Mouse (Mus musculus) macrophage (primary cell): Measurements from ENCODE around the gene Cacng2. TPM values are rescaled to one million over a fixed set of nuclear protein-coding genes. Genes with fewer than 3 reads are reported as not detected.

Experiments
- H3K27ac ChIP-seq: fragments of 350-480 bp; formaldehyde crosslinking; 2 replicates; pipeline ENCODE4 v1.9.0; 2021
- H3K36me3 ChIP-seq: fragments of 350-480 bp; formaldehyde crosslinking; 2 replicates; pipeline ENCODE4 v1.9.0; 2021; ENCODE audit errors: inconsistent target
- H3K4me3 ChIP-seq: fragments of 350-480 bp; formaldehyde crosslinking; 2 replicates; pipeline ENCODE4 v1.9.0; 2021; ENCODE audit errors: inconsistent target
- H3K79me2 ChIP-seq: fragments of 350-480 bp; formaldehyde crosslinking; 2 replicates; pipeline ENCODE4 v1.9.0; 2021; ENCODE audit errors: inconsistent target
- WGBS: methylation state at CpG from one replicate; pipeline ENCODE4 v1.1.7; 2026; ENCODE audit warnings: inconsistent platforms; ENCODE audit not compliant: missing documents; 5-methylcytosine and 5-hydroxymethylcytosine counted together
- polyA plus RNA-seq: library from polyadenylated mRNA; stranded (reverse); fragments of 250-400 nt; gene quantifications from 3 replicates; pipeline ENCODE4 v1.2.4, GENCODE M21; 2018; ENCODE audit warnings: inconsistent platforms
- total RNA-seq, 78 experiments: library from RNA; depleted of rRNA; stranded (reverse); fragments of 250-400 nt; gene quantifications; 1 replicate in 9 of 78; 2 replicates in 24 of 78; 3 replicates in 43 of 78; 4 replicates in 2 of 78; pipeline ENCODE4 v1.2.4; 2018; ENCODE audit warnings: inconsistent platforms in 56 of 78

Cacng2 gene
- not detected for total RNA-seq (2018; cell fraction: chromatin; rRNA removed)
- total RNA-seq (2018; cell fraction: cytosol; rRNA removed), result not detected
- total RNA-seq (2018; cell fraction: nucleus; rRNA removed), result not detected
- polyA plus RNA-seq, result not detected in 3 replicates

DNA sequence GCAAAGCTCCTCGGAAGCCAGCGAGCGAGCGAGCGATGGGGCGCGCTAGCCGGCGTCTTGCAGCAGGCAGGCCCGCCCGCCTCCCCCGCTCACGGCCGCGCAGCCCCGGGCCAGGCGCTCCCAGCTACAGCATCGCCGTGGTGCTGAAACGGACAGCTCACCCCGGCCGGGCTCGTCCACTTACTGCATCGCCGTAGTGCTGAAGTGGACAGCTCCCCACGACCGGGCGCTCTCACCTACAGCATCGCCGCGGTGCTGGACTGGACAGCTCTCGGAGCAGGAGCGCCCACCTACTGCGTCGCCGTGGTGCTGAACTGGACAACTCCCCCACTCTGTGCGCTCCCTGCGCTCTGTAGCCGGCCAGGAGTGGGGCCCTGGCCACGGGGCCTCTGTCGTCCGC is at the start of gene Cacng2:
Cacng2 (minus strand) TSS at position 325 of the 400 bp plus-strand sequence.
- 2% methylated on average over 26 of the region's 42 CpGs for WGBS
- H3K4me3 ChIP-seq, result no peak within 1 kb of the TSS
- no peaks in the 10 kb centered on the region for H3K36me3 ChIP-seq

DNA sequence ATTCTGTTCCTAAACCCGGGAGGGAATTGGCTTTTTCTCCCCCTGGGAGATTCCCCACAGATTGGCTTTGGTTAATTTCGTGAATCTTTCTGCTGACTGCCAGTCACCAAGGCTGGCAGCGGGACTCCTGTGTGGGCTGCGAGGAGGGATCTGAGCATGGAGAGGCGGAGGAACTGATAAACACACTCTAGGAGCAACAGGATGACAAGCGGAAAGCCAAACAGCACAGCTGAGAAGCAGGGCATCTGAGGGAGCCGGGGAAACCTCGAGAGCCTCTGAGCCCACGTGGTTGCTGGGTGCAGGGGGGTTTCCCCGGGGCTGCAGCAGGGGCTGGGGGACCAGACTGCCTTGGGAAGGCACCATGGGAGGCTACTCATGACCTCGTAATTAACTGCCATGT is 49.7 kb upstream of the Cacng2 start:
- Histone ChIP-seq H3K27ac (no peak overlapping the region), H3K79me2 (no peaks in the 10 kb centered on the region), H3K36me3 (no peaks in the 10 kb centered on the region), H3K4me3 (no peak overlapping the region)
- 93% methylated on average over 11 of the region's 11 CpGs for WGBS

More for the DNA sequence above, at the start of gene Cacng2:
- H3K27ac ChIP-seq, result no peak within 1 kb of the TSS
- H3K79me2 ChIP-seq, result no peaks in the 10 kb centered on the region

DNA sequence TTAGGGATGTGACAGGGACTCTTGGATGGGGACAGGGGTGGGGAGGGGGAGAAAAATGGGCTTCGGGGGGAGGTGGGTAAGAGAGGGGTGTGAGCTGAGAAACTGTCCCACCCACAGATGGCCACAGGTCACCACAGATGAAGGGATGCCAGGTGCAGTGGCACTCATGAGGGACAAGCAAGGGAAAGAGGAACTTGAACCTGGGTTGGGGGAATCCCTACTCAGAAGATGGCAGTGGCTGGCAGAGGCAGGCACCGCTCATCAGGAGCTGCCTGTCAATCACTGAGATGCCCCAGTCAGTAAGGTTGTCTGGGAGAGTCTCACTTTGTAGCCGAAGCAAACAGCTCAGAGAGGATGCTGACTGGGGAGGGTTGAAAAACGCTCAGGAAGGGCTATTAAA is 45.5 kb upstream of the Cacng2 start:
- no peak overlapping the region for H3K4me3 ChIP-seq
- no peaks in the 10 kb centered on the region; the same call in 1 of the 2 replicates for H3K36me3 ChIP-seq
- H3K79me2 ChIP-seq, result no peaks in the 10 kb centered on the region
- 66% methylated on average over 4 of the region's 4 CpGs for WGBS
- H3K27ac ChIP-seq, result no peak overlapping the region

DNA sequence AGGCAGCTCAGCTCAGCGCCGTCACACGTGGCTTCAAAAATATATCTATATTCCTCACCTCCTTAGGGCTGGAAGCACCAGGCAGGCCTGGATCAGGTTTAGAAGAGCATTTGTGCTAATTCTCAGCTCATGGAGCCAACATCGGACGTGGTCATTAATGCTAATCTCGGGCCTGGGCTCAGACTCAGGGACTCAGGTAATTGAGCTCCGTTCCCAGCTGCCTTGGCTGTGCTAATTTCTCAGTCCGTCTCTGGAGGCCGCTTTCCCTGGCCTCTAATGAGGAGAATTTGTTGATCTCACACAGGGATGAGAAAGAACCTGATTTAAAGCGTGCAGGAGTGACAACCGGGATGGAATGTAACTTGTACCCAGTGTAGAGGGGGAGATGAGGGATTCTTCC is 44.6 kb upstream of the Cacng2 start:
- Histone ChIP-seq H3K79me2 (no peaks in the 10 kb centered on the region), H3K36me3 (no peaks in the 10 kb centered on the region; the same call in 1 of the 2 replicates), H3K27ac (no peak overlapping the region), H3K4me3 (no peak overlapping the region)
- WGBS, result 93% methylated on average over 11 of the region's 11 CpGs

DNA sequence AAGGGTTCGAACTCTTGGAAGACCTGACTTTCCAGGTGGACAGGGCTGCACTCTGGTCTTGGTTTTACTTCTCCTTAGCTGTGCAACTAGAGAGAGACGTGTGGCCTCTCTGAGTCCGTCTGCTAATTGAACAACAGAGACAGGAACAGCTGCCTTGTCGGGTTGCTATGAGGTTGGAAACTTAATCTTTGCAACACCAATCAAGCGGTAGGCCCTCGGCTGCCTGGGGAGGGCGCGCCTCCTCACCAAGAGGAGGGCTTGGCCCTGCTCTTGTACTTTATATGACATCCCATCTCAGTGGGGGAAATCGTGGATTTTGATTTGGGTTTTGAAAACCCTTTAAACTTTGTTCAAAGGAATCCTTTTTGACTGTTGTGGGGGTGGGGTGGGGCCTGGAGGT is 42.1 kb upstream of the Cacng2 start:
- no peak overlapping the region for H3K4me3 ChIP-seq
- no peak overlapping the region for H3K27ac ChIP-seq
- 82% methylated on average over 8 of the region's 9 CpGs for WGBS
- H3K36me3 ChIP-seq, result no peaks in the 10 kb centered on the region; the same call in 1 of the 2 replicates
- H3K79me2 ChIP-seq, result no peaks in the 10 kb centered on the region

DNA sequence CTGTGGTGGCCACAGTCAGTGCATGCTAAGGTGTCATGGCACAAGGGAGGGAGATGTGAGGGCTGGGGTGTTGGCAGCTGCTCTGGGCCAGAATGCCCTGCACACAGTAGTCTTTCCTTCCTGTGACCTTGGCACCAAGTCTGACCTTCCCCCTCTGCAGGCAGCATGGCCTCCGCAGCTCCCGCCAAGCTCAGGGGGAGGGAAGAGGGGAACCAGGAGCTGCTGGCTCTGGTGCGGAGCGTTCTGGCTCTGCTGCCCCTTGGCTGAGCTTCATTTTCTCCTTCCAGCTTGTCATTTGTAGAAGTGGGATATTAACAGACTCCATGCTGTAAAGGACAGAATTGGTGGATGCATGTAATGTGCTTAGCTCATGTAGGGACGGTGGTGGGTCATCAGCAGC is 38.5 kb upstream of the Cacng2 start:
- no peak overlapping the region for H3K4me3 ChIP-seq
- no peak overlapping the region for H3K27ac ChIP-seq
- H3K36me3 ChIP-seq, result no peaks in the 10 kb centered on the region; the same call in 1 of the 2 replicates
- 96% methylated on average over 5 of the region's 5 CpGs for WGBS
- H3K79me2 ChIP-seq, result no peaks in the 10 kb centered on the region

DNA sequence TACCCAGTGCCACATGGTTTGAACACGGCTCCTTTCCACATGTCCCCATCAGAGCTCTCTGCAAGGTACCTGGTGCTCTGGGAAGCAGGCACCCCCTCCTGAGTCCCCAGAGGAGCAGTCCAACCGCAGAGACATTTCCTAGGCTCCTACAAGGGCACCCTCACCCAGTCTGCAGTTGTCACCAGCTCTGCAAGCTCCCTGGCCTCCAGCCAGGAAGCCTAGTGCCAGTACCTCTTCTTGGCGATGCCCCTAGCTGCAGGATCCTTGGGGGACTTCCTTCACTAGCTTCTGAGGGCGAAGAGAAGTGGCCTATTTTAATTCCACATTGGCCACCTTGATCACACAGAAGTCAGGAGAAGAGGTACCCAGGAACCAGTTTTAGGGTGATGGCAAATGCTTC is 38.0 kb upstream of the Cacng2 start:
- 47% methylated on average over 4 of the region's 4 CpGs for WGBS
- no peak overlapping the region for H3K27ac ChIP-seq
- no peak overlapping the region for H3K4me3 ChIP-seq
- no peaks in the 10 kb centered on the region; the same call in 1 of the 2 replicates for H3K36me3 ChIP-seq
- H3K79me2 ChIP-seq, result no peaks in the 10 kb centered on the region

DNA sequence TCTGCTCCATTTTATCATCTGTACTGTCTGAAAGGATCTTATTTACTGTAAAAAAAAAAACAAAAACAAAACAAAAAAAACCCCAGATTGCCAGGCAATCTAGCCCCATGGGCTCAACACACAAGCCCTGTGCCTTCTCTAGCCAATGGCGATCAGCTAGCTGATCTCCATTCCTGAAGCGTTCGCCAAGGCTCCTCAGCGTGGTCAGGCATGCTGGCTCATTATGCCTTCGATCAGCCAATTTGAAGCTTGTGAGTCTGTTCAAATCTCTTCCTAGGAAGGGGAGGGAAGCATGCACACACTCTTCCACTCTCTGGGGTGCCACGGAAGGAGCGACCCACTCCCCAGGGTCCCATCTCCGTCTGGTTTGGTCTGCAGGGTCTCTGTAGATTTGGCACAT is 37.5 kb upstream of the Cacng2 start:
- WGBS, result 77% methylated on average over 8 of the region's 8 CpGs
- no peak overlapping the region for H3K27ac ChIP-seq
- no peak overlapping the region for H3K4me3 ChIP-seq
- H3K79me2 ChIP-seq, result no peaks in the 10 kb centered on the region
- H3K36me3 ChIP-seq, result no peaks in the 10 kb centered on the region

DNA sequence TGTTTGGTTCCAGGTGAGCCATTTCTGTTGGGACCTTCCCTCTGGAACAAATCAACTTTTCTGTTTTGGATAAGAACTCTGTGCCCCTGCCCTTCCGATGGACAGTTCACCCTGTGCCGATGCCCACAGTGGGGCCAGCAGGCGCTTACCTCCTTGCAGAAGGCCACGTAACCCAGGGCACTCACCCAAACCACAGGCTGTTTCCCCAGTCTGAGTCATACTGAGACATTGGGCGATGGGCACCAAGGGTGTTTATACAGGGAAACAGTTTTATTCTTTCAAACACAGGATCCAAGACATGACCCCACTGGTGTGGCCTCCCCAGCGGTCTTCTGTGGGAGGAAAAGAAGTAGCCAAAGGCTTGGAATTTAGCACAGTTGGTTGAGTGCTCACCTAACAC is 35.6 kb upstream of the Cacng2 start:
- H3K79me2 ChIP-seq, result no peaks in the 10 kb centered on the region
- no peak overlapping the region for H3K27ac ChIP-seq
- H3K36me3 ChIP-seq, result no peaks in the 10 kb centered on the region
- H3K4me3 ChIP-seq, result no peak overlapping the region
- 40% methylated on average over 6 of the region's 6 CpGs for WGBS

DNA sequence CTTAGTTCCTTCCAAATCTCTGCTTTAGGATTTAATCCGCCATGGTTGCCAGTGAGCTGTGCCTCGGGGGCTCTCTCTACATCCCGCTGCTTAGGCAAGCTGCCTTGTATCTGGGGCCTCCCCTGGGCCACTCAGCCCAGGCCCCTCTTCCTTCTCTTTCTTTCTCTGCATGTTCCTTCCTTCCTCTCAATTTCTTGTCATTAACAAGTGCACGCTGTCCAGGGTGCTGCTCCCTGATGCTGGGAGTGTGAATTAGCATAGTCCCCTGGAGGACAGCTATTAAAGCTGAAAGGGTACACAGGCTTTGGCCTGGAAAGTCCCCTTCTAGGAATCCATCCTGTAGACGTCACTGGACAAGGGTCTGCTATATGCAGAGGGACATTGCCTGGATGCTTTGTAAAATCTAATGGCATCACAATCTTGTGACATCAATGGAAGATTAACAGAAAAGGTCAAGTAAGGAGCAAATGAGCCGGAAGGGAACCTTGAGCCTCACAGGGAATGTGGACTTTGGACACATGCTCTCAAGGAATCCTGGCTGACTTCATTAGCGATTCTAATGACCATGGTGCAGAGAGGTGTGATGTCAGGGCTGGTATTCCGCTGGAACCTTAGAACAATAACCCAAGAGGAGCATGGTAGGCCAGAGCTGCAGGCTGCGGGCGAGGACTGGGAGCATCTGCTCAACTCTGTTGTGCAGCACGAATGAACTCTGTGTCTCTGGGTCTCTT is 33.4 kb upstream of the Cacng2 start:
- Histone ChIP-seq H3K4me3 (no peak overlapping the region), H3K79me2 (no peaks in the 10 kb centered on the region), H3K36me3 (no peaks in the 10 kb centered on the region), H3K27ac (no peak overlapping the region)
- 61% methylated on average over 10 of the region's 11 CpGs for WGBS

DNA sequence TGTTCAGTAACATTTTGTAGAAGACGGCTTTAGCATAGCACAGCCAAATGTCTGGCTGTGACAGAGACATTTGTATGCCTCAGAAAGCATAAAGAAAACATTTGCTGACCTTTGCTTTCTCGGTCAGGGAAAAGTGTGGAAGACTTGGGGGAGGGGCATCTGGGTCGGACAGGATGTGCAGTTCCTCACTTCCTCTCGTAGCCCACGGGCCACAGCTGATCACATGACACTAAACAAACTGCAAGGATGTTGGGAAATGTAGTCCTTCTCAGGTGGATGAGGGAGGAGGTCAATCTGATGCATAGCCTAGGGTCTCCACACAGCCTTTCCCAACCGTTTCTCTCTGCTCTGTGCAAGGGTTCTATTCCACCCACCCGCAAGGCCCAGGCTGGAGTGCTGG is 28.7 kb upstream of the Cacng2 start:
- Histone ChIP-seq H3K27ac (no peak overlapping the region), H3K79me2 (no peaks in the 10 kb centered on the region), H3K4me3 (no peak overlapping the region), H3K36me3 (no peaks in the 10 kb centered on the region)
- 65% methylated on average over 7 of the region's 7 CpGs for WGBS

DNA sequence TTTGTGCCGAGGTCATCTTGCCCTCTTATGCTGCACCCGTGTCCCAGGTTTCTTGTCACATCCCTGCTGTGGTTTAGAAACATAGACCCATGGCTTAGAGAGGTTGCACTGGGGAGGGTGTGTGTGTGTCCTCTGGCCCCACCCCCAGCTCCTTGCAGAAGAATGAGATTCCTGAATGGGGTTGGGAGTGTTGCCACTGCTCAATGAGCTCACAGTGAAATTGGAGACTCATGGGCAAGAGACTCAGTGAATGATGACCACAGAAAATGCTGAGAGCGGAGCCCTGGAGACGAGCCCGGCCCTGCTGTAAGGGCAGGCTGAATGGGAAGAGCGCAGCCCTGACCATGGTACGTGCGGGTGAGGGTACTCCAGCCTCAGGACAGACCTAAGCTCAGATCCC is 20.4 kb upstream of the Cacng2 start:
- Histone ChIP-seq H3K36me3 (no peaks in the 10 kb centered on the region), H3K27ac (no peak overlapping the region), H3K4me3 (no peak overlapping the region), H3K79me2 (no peaks in the 10 kb centered on the region)
- 81% methylated on average over 8 of the region's 8 CpGs for WGBS

DNA sequence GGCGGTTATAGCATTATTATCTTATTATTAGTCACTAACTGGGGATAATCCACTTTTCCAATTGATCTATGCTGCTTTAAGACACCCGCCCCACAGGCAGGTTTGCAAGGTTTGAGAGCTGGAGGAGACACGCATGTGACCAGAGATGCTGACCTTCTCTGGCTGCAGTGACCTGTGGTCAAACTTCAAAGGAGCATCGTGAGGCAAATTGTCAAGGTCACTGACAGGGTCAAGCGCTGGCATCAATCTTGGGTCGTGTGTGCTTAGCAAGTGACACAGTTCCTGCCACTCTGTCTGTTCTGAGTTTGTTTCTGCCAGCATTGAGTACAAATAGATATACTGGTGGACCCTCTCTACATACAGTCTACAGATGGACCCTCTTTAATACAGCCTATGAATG is 14.8 kb upstream of the Cacng2 start:
- Histone ChIP-seq H3K27ac (no peak overlapping the region), H3K36me3 (no peaks in the 10 kb centered on the region), H3K79me2 (no peaks in the 10 kb centered on the region), H3K4me3 (no peak overlapping the region)
- WGBS, result 81% methylated on average over 6 of the region's 6 CpGs

DNA sequence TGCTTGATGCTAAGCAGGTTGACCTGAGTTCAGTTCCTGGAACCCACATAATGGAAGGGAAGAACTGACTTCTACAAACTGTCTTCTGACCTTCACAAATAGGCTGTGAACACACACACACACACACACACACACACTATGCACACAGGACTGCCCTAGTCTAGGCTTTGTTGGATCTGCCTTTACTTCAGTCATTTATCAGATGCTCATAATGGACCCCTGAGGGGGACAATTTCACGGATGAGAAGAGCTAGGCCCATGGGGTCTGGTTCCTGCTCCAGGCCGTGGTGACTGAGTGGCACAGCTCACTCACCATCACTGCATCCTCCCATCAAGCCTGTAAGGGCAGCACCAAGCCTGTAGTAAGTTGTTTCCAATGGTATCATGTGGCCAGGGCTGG is 13.6 kb upstream of the Cacng2 start:
- 79% methylated on average over 2 of the region's 2 CpGs for WGBS
- Histone ChIP-seq H3K79me2 (no peaks in the 10 kb centered on the region), H3K27ac (no peak overlapping the region), H3K36me3 (no peaks in the 10 kb centered on the region), H3K4me3 (no peak overlapping the region)

DNA sequence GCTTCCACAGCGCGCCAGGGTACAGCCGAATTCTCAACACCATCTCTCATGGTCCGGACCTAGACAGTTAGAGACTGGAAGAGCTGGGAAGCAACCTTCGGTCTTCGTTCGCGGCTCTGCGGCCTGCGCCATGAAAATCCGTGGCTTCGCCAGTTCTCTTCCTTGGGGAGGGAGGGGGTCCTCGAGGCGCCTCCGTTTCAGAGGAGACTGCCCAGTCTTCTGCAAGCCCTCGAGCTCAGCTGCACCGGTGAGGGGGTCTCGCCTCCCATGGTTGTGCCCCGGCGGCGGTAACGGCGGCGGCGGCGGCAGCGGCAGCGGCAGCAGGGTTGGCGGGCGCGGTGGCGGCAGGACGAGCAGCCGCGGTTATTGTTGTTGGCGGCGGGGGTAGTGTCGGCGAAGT is 580 bp downstream of the Cacng2 start:
- H3K27ac ChIP-seq, result no peak overlapping the region
- no peaks in the 10 kb centered on the region for H3K36me3 ChIP-seq
- 21% methylated on average over 28 of the region's 39 CpGs for WGBS
- no peak overlapping the region for H3K4me3 ChIP-seq
- H3K79me2 ChIP-seq, result no peaks in the 10 kb centered on the region
